Mouse (Mus musculus) heart, postnatal 14 days (tissue): ENCODE data around the gene 1700025F22Rik. TPM values are rescaled to one million over a fixed set of nuclear protein-coding genes. Genes with fewer than 3 reads are reported as not detected.
"Not testable (repeated sequence)": the region's sequence is repeated elsewhere in the genome, so short reads cannot be mapped to it uniquely, and the experiment has no call there.

ENCODE experiments used
- DNase-seq, 2 experiments: peaks; one replicate each; pipeline ENCODE4 v3.0.0; 2021 to 2022
- intact Hi-C: fragments of 180-260 bp; cut with DNase I; formaldehyde crosslinking; loops from one replicate; pipeline ENCODE4 v1.15.1; 2025
- long read RNA-seq, 2 experiments: library from polyadenylated mRNA; stranded (forward); transcript quantifications; one replicate each; pipeline ENCODE4 v2.0.0; 2021
- total RNA-seq, 2 experiments: library from RNA; stranded (reverse); gene quantifications; 2 replicates each; pipeline ENCODE4 v1.2.3; 2021

1700025F22Rik gene
- not detected for total RNA-seq
- long read RNA-seq, experiment 1, result 0 reads
- long read RNA-seq, experiment 2, result 0 reads

DNA sequence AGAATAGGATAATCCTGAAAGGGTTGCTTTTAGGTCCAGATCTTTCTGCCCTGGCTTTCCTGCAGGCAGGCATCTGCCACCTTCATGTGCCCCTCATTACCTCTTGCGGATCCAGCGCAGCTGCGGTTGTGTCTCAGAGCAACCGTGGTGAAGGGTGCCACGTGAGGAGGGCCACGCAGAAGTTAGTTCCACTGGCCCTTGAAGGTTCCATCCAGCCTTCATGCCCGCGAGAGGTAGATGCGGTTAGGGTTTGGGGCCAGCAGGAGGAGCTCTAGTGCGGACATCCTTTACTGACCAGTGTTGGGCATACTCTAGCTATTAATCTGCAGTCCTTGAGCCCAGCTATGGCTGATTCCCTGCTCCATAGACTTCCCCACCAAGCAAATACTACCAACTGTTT is at the start of gene 1700025F22Rik:
Gene 1700025F22Rik (minus strand): TSS at position 149 of the 400 bp plus-strand sequence.
- peak in 1 of 2 experiments; percentile 5 for DNase-seq
- intact Hi-C loops, result no loop called here

- intact Hi-C loops, result no loop called here
- no peak for DNase-seq
These were observed 31.4 kb upstream of the 1700025F22Rik start, which contains the start of gene Ms4a13 for GRCm38 (mm10) chr19:11196546-11196945. Gene Ms4a13, minus strand, starts transcription at chr19:11196737.

GRCm38 (mm10) chr19:11192552-11192951 is 27.4 kb upstream of the 1700025F22Rik start:
- DNase-seq, result no peak
- intact Hi-C loops, result no loop called here

- DNase-seq, result peak; percentile 8 to 14
- intact Hi-C loops, result no loop called here
These were observed 19.0 kb upstream of the 1700025F22Rik start for GRCm38 (mm10) chr19:11184121-11184520.

- intact Hi-C loops, result no loop called here
- no peak for DNase-seq
These were observed 12.3 kb upstream of the 1700025F22Rik start for GRCm38 (mm10) chr19:11177464-11177863.

- intact Hi-C loops, DNase-seq: not testable (repeated sequence)
These were observed 7.2 kb downstream of the 1700025F22Rik start for GRCm38 (mm10) chr19:11157890-11158289.

DNA sequence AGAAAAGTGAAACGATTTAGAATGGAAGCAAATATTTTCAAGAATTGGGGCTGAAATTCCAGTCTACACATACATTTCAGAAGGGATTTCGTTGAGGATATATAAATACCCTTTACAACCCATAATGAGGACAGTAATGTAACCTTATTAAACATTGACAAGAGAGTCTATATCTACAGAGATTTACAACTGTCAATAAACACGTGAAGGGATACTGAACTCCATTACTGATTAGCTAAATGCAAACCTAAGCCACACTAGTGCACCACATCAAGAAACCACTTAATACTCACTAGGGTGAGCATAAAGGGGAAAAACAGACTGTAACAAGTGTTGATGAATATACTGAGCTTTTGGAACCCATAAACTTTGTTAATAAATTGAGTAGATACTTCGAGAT is 29.8 kb downstream of the 1700025F22Rik start:
- no peak for DNase-seq
- intact Hi-C loops, result no loop called here

DNA sequence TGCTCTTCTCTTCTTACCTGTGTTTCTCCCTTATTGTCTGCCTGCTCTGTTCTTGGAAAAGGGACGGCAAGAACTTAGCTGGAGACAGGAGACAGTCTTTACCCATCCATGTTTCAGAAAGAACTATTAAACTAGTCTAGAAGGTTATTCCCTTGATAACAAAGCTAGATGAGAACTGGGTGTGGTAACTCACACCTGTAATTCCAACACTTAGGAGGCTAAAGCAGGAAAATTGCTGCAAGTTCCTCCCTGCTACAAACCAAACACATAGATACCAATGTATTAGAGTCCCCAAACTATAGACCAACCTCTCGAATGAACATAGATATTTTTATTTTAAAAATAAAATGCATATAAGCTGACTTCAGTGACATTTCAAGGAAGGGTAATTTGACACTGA is 30.3 kb downstream of the 1700025F22Rik start:
- intact Hi-C loops, result no loop called here
- DNase-seq, result no peak

GRCm38 (mm10) chr19:11130776-11131175 is 34.3 kb downstream of the 1700025F22Rik start, which contains the start of gene 1700017D01Rik:
Gene 1700017D01Rik, minus strand, starts transcription at chr19:11130876.
- DNase-seq, intact Hi-C loops: not testable (repeated sequence)

- intact Hi-C loops, result no loop called here
- DNase-seq, result no peak
These were observed 35.4 kb downstream of the 1700025F22Rik start for GRCm38 (mm10) chr19:11129702-11130101.

GRCm38 (mm10) chr19:11121016-11121420 is 44.1 kb downstream of the 1700025F22Rik start:
- peak; percentile 18 to 35 for DNase-seq
- intact Hi-C loops, result not testable (repeated sequence)

GRCm38 (mm10) chr19:11119338-11119737 is 45.8 kb downstream of the 1700025F22Rik start:
- intact Hi-C loops, result no loop called here
- DNase-seq, result no peak

- peak in 1 of 2 experiments; percentile 28 for DNase-seq
- intact Hi-C loops, result no loop called here
These were observed 57.4 kb downstream of the 1700025F22Rik start for GRCm38 (mm10) chr19:11107746-11108145.

GRCm38 (mm10) chr19:11101880-11102279 is 63.2 kb downstream of the 1700025F22Rik start:
- DNase-seq, result no peak
- intact Hi-C loops, result no loop called here

DNA sequence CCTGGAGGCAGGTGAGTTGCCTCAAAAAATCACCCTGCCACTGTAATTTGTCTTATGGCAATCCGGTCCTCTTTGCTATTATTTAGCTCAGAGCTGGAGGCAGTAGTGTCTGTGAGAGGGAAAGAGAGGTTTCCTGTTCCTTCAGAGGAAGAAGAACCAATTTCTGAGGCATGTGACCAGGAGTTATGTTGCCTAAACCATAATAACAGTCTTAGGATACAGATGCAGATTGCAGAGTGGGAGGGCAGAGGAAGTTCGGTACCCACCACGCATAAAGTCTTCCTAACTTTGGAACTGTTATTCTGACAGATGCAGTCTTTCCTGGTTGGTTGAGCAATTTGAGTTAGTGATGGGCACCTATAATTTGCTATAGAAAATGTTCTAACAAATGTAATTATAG is 66.7 kb downstream of the 1700025F22Rik start:
- intact Hi-C loops, result no loop called here
- DNase-seq, result no peak

DNA sequence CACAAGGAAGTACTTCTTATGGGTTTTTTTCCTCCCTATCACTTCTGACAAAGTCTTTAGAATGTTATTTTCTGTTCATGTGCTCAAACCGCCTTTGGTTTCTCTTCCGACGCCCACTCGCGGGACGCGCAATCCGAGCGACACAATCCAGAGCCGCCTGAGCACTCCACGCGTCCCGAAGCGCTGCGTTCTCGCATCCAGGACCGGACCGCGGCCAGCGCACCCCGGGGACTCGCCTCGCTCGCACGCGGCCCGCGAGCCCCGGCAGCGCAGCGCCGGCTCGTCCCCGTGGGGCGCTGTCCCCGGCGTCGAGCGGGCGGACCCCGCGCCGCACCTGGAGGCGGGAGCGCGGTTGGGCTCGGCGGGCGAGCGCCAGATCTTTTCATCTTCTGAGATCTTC is 73.0 kb downstream of the 1700025F22Rik start:
- intact Hi-C loops, DNase-seq: not testable (repeated sequence)

Other genes starting within 250 kb of the 1700025F22Rik start
- not detected for gene Zp1, start 244.7 kb downstream of the 1700025F22Rik start, total RNA-seq
- under 1 TPM in 1 of 2 experiments, not detected in 1; 0.14 TPM for gene Ptgdr2, start 228.2 kb downstream of the 1700025F22Rik start, total RNA-seq
- gene Ccdc86, start 216.1 kb downstream of the 1700025F22Rik start, total RNA-seq, result 1 to 10 TPM; 5.3 to 6.4 TPM
- not detected for gene Ms4a10, start 190.7 kb downstream of the 1700025F22Rik start, total RNA-seq
- not detected for gene Ms4a15, start 172.1 kb downstream of the 1700025F22Rik start, total RNA-seq
- not detected for gene Ms4a18, start 147.3 kb downstream of the 1700025F22Rik start, total RNA-seq
- gene Ms4a8a, start 84.2 kb downstream of the 1700025F22Rik start, total RNA-seq, result 1 to 10 TPM; 1.8 to 2.7 TPM
- not detected for gene 1700017D01Rik, start 34.4 kb downstream of the 1700025F22Rik start, total RNA-seq
- not detected for gene Ms4a13, start 31.4 kb upstream of the 1700025F22Rik start, total RNA-seq
- gene Ms4a12, start 67.1 kb upstream of the 1700025F22Rik start, total RNA-seq, result not detected
- gene Ms4a1, start 100.9 kb upstream of the 1700025F22Rik start, total RNA-seq, result under 1 TPM; 0.59 to 0.74 TPM
- gene Ms4a5, start 118.6 kb upstream of the 1700025F22Rik start, total RNA-seq, result not detected
- under 1 TPM in 1 of 2 experiments, not detected in 1; 0.10 TPM for gene Ms4a14, start 149.1 kb upstream of the 1700025F22Rik start, total RNA-seq
- 1 to 10 TPM; 1.1 to 1.3 TPM for gene Ms4a7, start 170.8 kb upstream of the 1700025F22Rik start, total RNA-seq
- gene Ms4a4a, start 210.2 kb upstream of the 1700025F22Rik start, total RNA-seq, result 10 to 100 TPM in 1 of 2 experiments, 1 to 10 TPM in 1; 7.6 to 10.7 TPM
- gene Ms4a4c, start 239.4 kb upstream of the 1700025F22Rik start, total RNA-seq, result under 1 TPM in 1 of 2 experiments, not detected in 1; 0.37 TPM